10 mouse cellular contexts compared by ENCODE assay signal in the genomic region with DNA sequence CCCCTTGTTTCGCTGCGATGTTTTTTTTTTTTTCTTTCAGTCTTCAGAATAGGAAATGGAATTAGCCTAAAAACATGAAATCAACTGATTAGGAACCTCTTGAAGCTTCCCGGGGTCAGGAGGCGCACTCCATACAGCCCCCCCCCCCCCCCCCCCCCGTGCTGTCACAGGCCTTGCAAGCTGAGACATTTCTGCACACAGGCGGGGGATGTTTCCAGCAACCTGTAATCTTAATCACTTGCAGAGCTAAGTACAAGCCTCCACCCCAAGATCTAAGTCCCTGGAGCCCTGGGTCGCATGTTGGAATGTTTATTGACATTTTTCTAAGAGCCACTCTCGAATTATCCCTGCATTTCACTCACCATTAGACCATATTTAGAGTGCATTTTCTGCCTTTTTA.
DNase-seq lines count a peak whose midpoint lies in the region; ATAC-seq lines count a peak whose summit lies in the region.
"Had no signal": no experiment of that assay in that cellular context is flagged by ENCODE, and none has a peak within 500 bp of the region (broad histone marks: within the 10 kb centered on the region; RNA-seq: fewer than 3 reads in every experiment).

No protein-coding gene starts in this region.

- no peaks in the 10 kb centered on the region for H3K9me3 ChIP-seq in lung, embryonic 16.5 days (ENCODE audit: control insufficient read depth, low read length)
- H3K9me3 ChIP-seq in embryonic facial prominence, embryonic 15.5 days (replicated peaks): no peaks in the 10 kb centered on the region
- H3K9me3 ChIP-seq in hindbrain, embryonic 16.5 days (ENCODE audit: control insufficient read depth, low read length): no peaks in the 10 kb centered on the region
- no peaks in the 10 kb centered on the region for H3K9me3 ChIP-seq in stomach, embryonic 15.5 days
- H3K9me3 ChIP-seq: hindbrain, embryonic 15.5 days; liver, embryonic 15.5 days had no signal

- H3K9ac ChIP-seq in lung, embryonic 16.5 days (ENCODE audit: low read length): no peak overlapping the region
- no peak overlapping the region; the same call in 1 of the 2 replicates for H3K9ac ChIP-seq in embryonic facial prominence, embryonic 15.5 days
- no peak overlapping the region for H3K9ac ChIP-seq in hindbrain, embryonic 16.5 days (ENCODE audit: low read depth, low read length)
- no peak overlapping the region for H3K9ac ChIP-seq in stomach, embryonic 15.5 days
- H3K9ac ChIP-seq: hindbrain, embryonic 15.5 days; liver, embryonic 15.5 days had no signal

- H3K36me3 ChIP-seq in lung, embryonic 16.5 days (ENCODE audit: control insufficient read depth, insufficient read depth, low read length): no peaks in the 10 kb centered on the region
- no peaks in the 10 kb centered on the region for H3K36me3 ChIP-seq in embryonic facial prominence, embryonic 15.5 days
- H3K36me3 ChIP-seq in hindbrain, embryonic 16.5 days (ENCODE audit: control insufficient read depth, insufficient read depth, low read length): no peaks in the 10 kb centered on the region
- no peaks in the 10 kb centered on the region for H3K36me3 ChIP-seq in stomach, embryonic 15.5 days
- H3K36me3 ChIP-seq: hindbrain, embryonic 15.5 days; liver, embryonic 15.5 days had no signal

- no peak for ATAC-seq in lung, embryonic 16.5 days (ENCODE audit: low read depth)
- ATAC-seq in embryonic facial prominence, embryonic 15.5 days (ENCODE audit: insufficient number of reproducible peaks, low FRiP score, low TSS enrichment, low read depth): no peak
- ATAC-seq in hindbrain, embryonic 16.5 days: no peak
- ATAC-seq in stomach, embryonic 15.5 days (ENCODE audit: insufficient read depth, low FRiP score, low read depth): no peak

- H3K4me2 ChIP-seq in lung, embryonic 16.5 days (ENCODE audit: low read depth, low read length): peak overlapping the region; percentile 39
- peak overlapping the region; percentile 44 for H3K4me2 ChIP-seq in embryonic facial prominence, embryonic 15.5 days (replicated peaks)
- peak overlapping the region; percentile 25; the same call in 1 of the 2 replicates for H3K4me2 ChIP-seq in hindbrain, embryonic 16.5 days (ENCODE audit: low read length)
- H3K4me2 ChIP-seq in stomach, embryonic 15.5 days: peak overlapping the region; percentile 35
- H3K4me2 ChIP-seq: liver, embryonic 15.5 days had no signal

- H3K27me3 ChIP-seq in lung, embryonic 16.5 days (ENCODE audit: control insufficient read depth, insufficient read depth, low read depth, low read length): no peaks in the 10 kb centered on the region
- no peaks in the 10 kb centered on the region for H3K27me3 ChIP-seq in embryonic facial prominence, embryonic 15.5 days
- no peaks in the 10 kb centered on the region for H3K27me3 ChIP-seq in hindbrain, embryonic 16.5 days (replicated peaks; ENCODE audit: control insufficient read depth, insufficient read depth, low read length)
- H3K27me3 ChIP-seq in stomach, embryonic 15.5 days (replicated peaks): no peaks in the 10 kb centered on the region
- H3K27me3 ChIP-seq: hindbrain, embryonic 15.5 days; liver, embryonic 15.5 days had no signal

- H3K4me1 ChIP-seq in lung, embryonic 16.5 days (replicated peaks; ENCODE audit: control insufficient read depth, insufficient read depth, low read length): peaks cover 8% of the 10 kb centered on the region
- peaks cover 18% of the 10 kb centered on the region for H3K4me1 ChIP-seq in embryonic facial prominence, embryonic 15.5 days
- H3K4me1 ChIP-seq in hindbrain, embryonic 16.5 days (ENCODE audit: control insufficient read depth, insufficient read depth, low read depth, low read length): no peaks in the 10 kb centered on the region
- H3K4me1 ChIP-seq in stomach, embryonic 15.5 days: peaks cover 3% of the 10 kb centered on the region; the same call in 1 of the 2 replicates
- H3K4me1 ChIP-seq: hindbrain, embryonic 15.5 days; liver, embryonic 15.5 days had no signal

- 12% methylated on average over 8 of the region's 8 CpGs for WGBS in lung, embryonic 16.5 days
- WGBS in embryonic facial prominence, embryonic 15.5 days: 3% methylated on average over 8 of the region's 8 CpGs
- 33% methylated on average over 8 of the region's 8 CpGs for WGBS in hindbrain, embryonic 16.5 days
- 17% methylated on average over 8 of the region's 8 CpGs for WGBS in stomach, embryonic 15.5 days

- no peak overlapping the region; the same call in 1 of the 2 replicates for H3K27ac ChIP-seq in lung, embryonic 16.5 days (ENCODE audit: low read length)
- H3K27ac ChIP-seq in embryonic facial prominence, embryonic 15.5 days (replicated peaks): 0 out of 2 replicates have a peak overlapping the region, but pooled peaks have one; percentile 51
- no peak overlapping the region for H3K27ac ChIP-seq in hindbrain, embryonic 16.5 days (ENCODE audit: low read depth, low read length)
- no peak overlapping the region for H3K27ac ChIP-seq in stomach, embryonic 15.5 days
- H3K27ac ChIP-seq: hindbrain, embryonic 15.5 days; liver, embryonic 15.5 days had no signal

- DNase-seq in lung, postnatal 36 days: no peak
- DNase-seq in left cerebral cortex, adult 11 months (ENCODE audit: low spot score): no peak
- DNase-seq in B cell, adult 2 months: no peak
- DNase-seq: adrenal gland, postnatal 25 days had no signal

- H3K4me3 ChIP-seq in lung, embryonic 16.5 days (ENCODE audit: low read length): peak overlapping the region; percentile 13
- peak overlapping the region; percentile 22 for H3K4me3 ChIP-seq in embryonic facial prominence, embryonic 15.5 days (replicated peaks)
- no peak overlapping the region for H3K4me3 ChIP-seq in hindbrain, embryonic 16.5 days (ENCODE audit: low read length)
- H3K4me3 ChIP-seq in stomach, embryonic 15.5 days (replicated peaks): no peak overlapping the region
- H3K4me3 ChIP-seq: hindbrain, embryonic 15.5 days; liver, embryonic 15.5 days had no signal

Comparison
In these comparisons a context has a peak if more than half of its experiments do, and no peak if none do; other contexts are left out.
1. H3K4me3 ChIP-seq: peak in lung, embryonic 16.5 days (single experiment) and embryonic facial prominence, embryonic 15.5 days (single experiment); none in hindbrain, embryonic 16.5 days (single experiment) and stomach, embryonic 15.5 days (single experiment).
2. Peak in every context shown above with its lines, with median percentiles within 50 percentile points of each other: H3K4me2 ChIP-seq.